Mouse (Mus musculus): ENCODE results near the gene Ap1g1.

DNA sequence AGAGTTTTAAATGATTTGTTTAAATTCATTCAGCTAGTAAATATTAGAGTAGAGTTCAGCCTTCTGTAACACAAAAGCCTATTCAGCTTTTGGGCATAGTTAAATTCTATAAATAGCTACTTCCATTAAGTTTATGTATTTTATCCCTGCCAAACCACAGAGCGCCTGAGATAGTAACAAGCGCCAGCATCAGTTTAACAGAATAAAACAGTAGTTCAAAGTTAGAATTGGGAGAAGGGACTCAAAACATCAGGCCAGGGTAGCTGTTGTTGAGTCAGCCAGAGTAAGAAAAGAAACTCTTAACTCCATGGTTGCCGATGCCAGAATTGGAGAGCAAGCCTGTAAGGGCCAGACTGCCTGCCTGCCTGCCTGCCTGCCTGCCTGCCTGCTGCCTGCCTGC lies 28.2 kb downstream of the Ap1g1 start:
- TF ChIP-seq CTCF (IDR thresholded peaks at IDR 0.05; ENCODE audit: borderline replicate concordance, extremely low read depth, insufficient read depth, insufficient read length) (no peak), POLR2A (IDR thresholded peaks at IDR 0.05; ENCODE audit: borderline replicate concordance, extremely low read depth, insufficient read depth, insufficient read length, poor library complexity, severe bottlenecking) (no peak)

All from brain, embryonic 14.5 days (tissue).